Mouse (Mus musculus): Measurements from ENCODE around the gene Aqp5.

DNA sequence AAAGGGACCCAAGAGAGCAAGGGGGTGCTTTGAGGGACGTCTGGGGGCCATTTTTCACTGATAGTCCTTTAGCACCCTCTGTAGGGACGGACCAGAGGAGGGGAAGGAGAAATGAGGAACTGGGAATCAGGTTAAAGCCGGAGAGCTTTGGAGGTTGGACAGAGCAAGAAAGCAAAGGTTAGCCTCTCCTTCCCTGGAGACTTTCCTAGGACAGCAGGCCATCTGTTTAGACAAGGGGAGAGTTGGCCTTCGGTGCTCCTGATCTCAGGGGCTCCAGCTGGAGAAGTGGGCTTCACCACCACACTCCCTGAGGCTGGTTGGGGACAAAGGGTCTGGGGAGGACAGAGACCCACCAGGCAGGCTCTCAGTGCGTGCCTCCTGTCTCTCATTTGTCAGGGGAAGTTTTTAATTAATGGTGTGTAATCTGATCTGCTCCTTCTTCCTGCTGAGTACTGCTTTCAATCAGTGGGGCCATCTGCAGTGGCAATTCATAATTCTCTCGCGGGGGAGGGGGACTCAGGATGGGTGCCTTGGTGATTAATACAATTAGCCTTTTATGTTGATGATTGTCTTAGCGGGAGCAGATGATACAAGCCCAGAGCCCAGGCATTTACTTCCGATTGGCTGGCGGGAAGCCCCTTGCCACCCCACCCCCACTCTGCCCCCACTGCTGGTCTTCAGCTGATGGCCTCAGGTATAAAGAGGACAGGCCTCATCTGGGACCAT, 17.0 kb downstream of the Aqp5 start:
- TF ChIP-seq TAL1 (IDR thresholded peaks at IDR 0.05; ENCODE audit: low read length), result no peak
- no peak for TF ChIP-seq GATA1 (IDR thresholded peaks at IDR 0.05; ENCODE audit: low read length)

Data from erythroblast, embryonic 14.5 days (primary cell).